Mouse (Mus musculus) G1E (cell line): ENCODE measurements at regions not wholly inside any gene's neighbourhood (a gene's known extent, or its start where the extent isn't known, plus 50 kb on each side); places are given as distances from the start of the nearest gene placed in this dataset.

Source experiments
- ATAC-seq: 2 replicates; pipeline ENCODE4 v1.8.0; 2016; ENCODE audit warnings: mild to moderate bottlenecking; ENCODE audit not compliant: insufficient number of reproducible peaks, poor library complexity, low FRiP score, severe bottlenecking; ENCODE audit errors: extremely low read depth
- DNase-seq: peaks from one replicate; pipeline ENCODE4 v3.0.0; 2012; ENCODE audit warnings: low spot score
- H3K27me3 ChIP-seq: 2 replicates; pipeline ENCODE4 v1.6.1; 2012; ENCODE audit warnings: mild to moderate bottlenecking, low read length, inconsistent platforms; ENCODE audit not compliant: insufficient read depth
- H3K36me3 ChIP-seq: replicated peaks from 2 replicates; pipeline ENCODE3; 2012; ENCODE audit warnings: mild to moderate bottlenecking, inconsistent platforms
- H3K4me1 ChIP-seq: 2 replicates; pipeline ENCODE4 v1.6.1; 2012; ENCODE audit warnings: low read depth, low read length, inconsistent platforms, mixed read lengths; ENCODE audit not compliant: insufficient read depth
- H3K4me3 ChIP-seq: 2 replicates; pipeline ENCODE4 v1.5.1; 2012; ENCODE audit warnings: low read depth, mild to moderate bottlenecking, inconsistent platforms, low read length, moderate library complexity, mixed read lengths
- H3K9me3 ChIP-seq: replicated peaks from 2 replicates; pipeline ENCODE4 v1.6.1; 2012; ENCODE audit warnings: inconsistent platforms
- CTCF ChIP-seq: IDR thresholded peaks from 2 replicates; pipeline ENCODE4 v1.5.1; 2012; ENCODE audit warnings: low read depth, low read length, inconsistent platforms, mixed read lengths
- GATA1 ChIP-seq: IDR thresholded peaks from 2 replicates; pipeline ENCODE4 v1.6.1; 2012; ENCODE audit warnings: borderline replicate concordance, low read length, inconsistent platforms, mixed read lengths
- GATA2 ChIP-seq: IDR thresholded peaks from 2 replicates; pipeline ENCODE4 v1.6.1; 2012; ENCODE audit warnings: low read depth, low read length, inconsistent platforms, borderline replicate concordance
- POLR2AphosphoS5 ChIP-seq: IDR thresholded peaks from 2 replicates; pipeline ENCODE4 v1.6.1; 2012; ENCODE audit warnings: low read depth, low read length, inconsistent platforms; ENCODE audit not compliant: insufficient replicate concordance
- TAL1 ChIP-seq: conservative IDR thresholded peaks from 2 replicates; pipeline ENCODE4 v1.6.1; 2012; ENCODE audit warnings: low read depth, low read length, inconsistent platforms, mixed read lengths

GRCm38 (mm10) chr1:186555441-186555975 lies 150.3 kb downstream of the Tgfb2 start:
- H3K9me3 ChIP-seq: peaks cover 41% of the 10 kb centered on the region
- no peaks in the 10 kb centered on the region for H3K36me3 ChIP-seq
- no peak for DNase-seq
- no peak for ATAC-seq
- H3K4me3 ChIP-seq: no peak overlapping the region
- H3K4me1 ChIP-seq: no peaks in the 10 kb centered on the region
- TF ChIP-seq GATA1: no peak
- TF ChIP-seq POLR2AphosphoS5: no peak
- TF ChIP-seq CTCF: no peak
- TF ChIP-seq TAL1: no peak
- TF ChIP-seq GATA2: no peak
- no peaks in the 10 kb centered on the region for H3K27me3 ChIP-seq

DNA sequence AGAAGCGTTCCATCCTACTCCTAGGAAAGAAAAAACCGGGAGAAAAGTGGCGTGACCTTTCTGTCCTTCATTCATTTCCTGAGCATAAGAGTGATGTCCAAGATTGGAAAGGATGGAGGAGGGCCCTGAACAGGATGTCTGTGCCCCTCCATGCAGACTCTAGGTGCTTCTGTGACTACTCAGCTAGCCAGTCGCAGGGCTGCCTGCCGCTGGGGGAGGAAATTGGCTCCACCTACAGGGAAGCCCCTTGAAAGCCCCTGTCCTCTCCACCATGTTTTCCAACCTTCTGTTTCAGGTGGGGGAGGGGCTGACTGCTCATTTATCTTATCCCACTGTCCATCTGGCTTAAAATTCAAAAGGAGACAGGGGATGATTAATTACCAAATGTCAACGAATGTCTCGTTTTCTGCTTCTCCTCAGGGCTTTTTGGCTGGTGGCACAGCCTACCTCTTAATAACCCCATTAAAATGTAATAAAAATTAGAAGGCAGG lies 151.2 kb downstream of the Tgfb2 start:
- peaks cover 38% of the 10 kb centered on the region for H3K9me3 ChIP-seq

GRCm38 (mm10) chr1:186552689-186553088 lies 153.1 kb downstream of the Tgfb2 start:
- Histone ChIP-seq H3K27me3 (no peaks in the 10 kb centered on the region), H3K4me1 (no peaks in the 10 kb centered on the region), H3K9me3 (peaks cover 42% of the 10 kb centered on the region), H3K4me3 (no peak overlapping the region), H3K36me3 (no peaks in the 10 kb centered on the region)
- no peak for DNase-seq
- TF ChIP-seq GATA2 (no peak), POLR2AphosphoS5 (no peak), TAL1 (no peak), GATA1 (no peak), CTCF (no peak)
- ATAC-seq: no peak

More for the DNA sequence above, 151.2 kb downstream of the Tgfb2 start:
- no peaks in the 10 kb centered on the region for H3K27me3 ChIP-seq
- H3K4me3 ChIP-seq: no peak overlapping the region
- no peaks in the 10 kb centered on the region for H3K36me3 ChIP-seq
- DNase-seq (no peak), ATAC-seq (no peak)
- H3K4me1 ChIP-seq: no peaks in the 10 kb centered on the region
- TF ChIP-seq CTCF (no peak), GATA2 (no peak), GATA1 (no peak), POLR2AphosphoS5 (no peak), TAL1 (no peak)

GRCm38 (mm10) chr1:186550265-186550885 lies 155.4 kb downstream of the Tgfb2 start:
- H3K4me3 ChIP-seq: no peak overlapping the region
- ATAC-seq: no peak
- no peaks in the 10 kb centered on the region for H3K36me3 ChIP-seq
- TF ChIP-seq CTCF (no peak), POLR2AphosphoS5 (no peak), GATA2 (no peak), GATA1 (no peak), TAL1 (no peak)
- peaks cover 48% of the 10 kb centered on the region for H3K9me3 ChIP-seq
- no peaks in the 10 kb centered on the region for H3K27me3 ChIP-seq
- H3K4me1 ChIP-seq: no peaks in the 10 kb centered on the region
- no peak for DNase-seq

GRCm38 (mm10) chr1:186549207-186549606 lies 156.6 kb downstream of the Tgfb2 start:
- DNase-seq: no peak
- TF ChIP-seq GATA1 (no peak), TAL1 (no peak), POLR2AphosphoS5 (no peak), GATA2 (no peak), CTCF (no peak)
- no peak for ATAC-seq
- H3K27me3 ChIP-seq: no peaks in the 10 kb centered on the region
- no peaks in the 10 kb centered on the region for H3K36me3 ChIP-seq
- H3K4me1 ChIP-seq: no peaks in the 10 kb centered on the region
- peaks cover 46% of the 10 kb centered on the region for H3K9me3 ChIP-seq
- no peak overlapping the region for H3K4me3 ChIP-seq

DNA sequence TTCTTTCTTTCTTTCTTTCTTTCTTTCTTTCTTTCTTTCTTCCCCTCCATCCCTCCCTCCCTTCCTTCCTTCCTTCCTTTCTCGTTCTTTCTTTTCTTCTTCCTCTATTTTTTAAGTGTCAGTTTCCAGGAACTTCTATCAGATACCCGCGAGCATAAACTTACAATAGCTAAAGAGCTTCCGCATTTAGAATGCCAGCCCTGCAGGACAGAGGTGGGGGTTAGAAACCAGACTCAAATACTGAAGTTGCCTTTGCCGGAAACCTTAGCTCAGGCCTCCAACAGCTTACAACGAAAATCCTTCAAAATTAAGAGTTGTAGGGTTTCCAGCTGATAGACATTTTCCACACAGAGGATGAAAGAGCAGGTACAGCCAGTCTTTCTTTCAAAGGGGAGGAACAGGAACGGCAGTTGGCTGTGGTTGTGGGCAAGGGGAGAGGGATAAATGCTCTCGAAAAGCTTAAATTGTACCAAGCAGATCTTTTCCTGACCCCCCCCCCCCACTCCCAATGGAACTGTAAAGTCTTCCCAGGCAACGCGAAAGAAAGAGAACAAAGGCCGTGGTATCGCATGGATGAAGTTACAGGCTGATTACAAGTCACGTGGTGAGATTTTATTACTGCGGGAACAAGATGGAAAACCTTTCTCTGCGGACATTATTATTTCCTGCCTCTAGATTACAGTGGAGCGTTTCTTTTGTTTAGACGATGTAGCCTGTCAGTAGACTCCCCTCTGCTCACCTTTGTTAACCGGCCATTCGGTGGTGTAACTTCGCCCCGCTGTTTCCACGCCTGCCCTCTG lies 159.2 kb downstream of the Tgfb2 start:
- Histone ChIP-seq H3K4me3 (no peak overlapping the region), H3K9me3 (peaks cover 36% of the 10 kb centered on the region), H3K36me3 (no peaks in the 10 kb centered on the region), H3K27me3 (no peaks in the 10 kb centered on the region), H3K4me1 (no peaks in the 10 kb centered on the region)
- no peak for TF ChIP-seq CTCF
- TF ChIP-seq TAL1: no peak
- TF ChIP-seq POLR2AphosphoS5: no peak
- TF ChIP-seq GATA1: no peak
- no peak for TF ChIP-seq GATA2
- no peak for ATAC-seq
- DNase-seq: no peak
